Mouse (Mus musculus) midbrain, embryonic 16.5 days (tissue): ENCODE measurements around the gene Slc4a3. TPM values are rescaled to one million over a fixed set of nuclear protein-coding genes. Genes with fewer than 3 reads are reported as not detected.

Source experiments
- ATAC-seq: fragments of 200-750 bp; cut with Nextera tagmentation; 2 replicates; pipeline ENCODE4 v1.8.0; 2017; ENCODE audit warnings: moderate TSS enrichment
- H3K27ac ChIP-seq: fragments of 300-500 bp; sonication (generic); 2 replicates; pipeline ENCODE4 v1.5.1; 2014; ENCODE audit warnings: mild to moderate bottlenecking, low read length, mixed read lengths
- H3K27me3 ChIP-seq: fragments of 300-500 bp; sonication (generic); 2 replicates; pipeline ENCODE4 v1.6.1; 2014; ENCODE audit warnings: low read depth, low read length, mixed read lengths; ENCODE audit not compliant: control insufficient read depth, insufficient read depth
- H3K36me3 ChIP-seq: fragments of 300-500 bp; sonication (generic); 2 replicates; pipeline ENCODE4 v1.6.1; 2014; ENCODE audit warnings: mild to moderate bottlenecking, low read length, moderate library complexity, mixed read lengths; ENCODE audit not compliant: control insufficient read depth, insufficient read depth
- H3K4me1 ChIP-seq: fragments of 300-500 bp; sonication (generic); 2 replicates; pipeline ENCODE4 v1.6.1; 2014; ENCODE audit warnings: mild to moderate bottlenecking, low read length, mixed read lengths; ENCODE audit not compliant: control insufficient read depth, insufficient read depth
- H3K4me2 ChIP-seq: fragments of 300-500 bp; sonication (generic); 2 replicates; pipeline ENCODE4 v1.6.1; 2014; ENCODE audit warnings: mild to moderate bottlenecking, low read length, mixed read lengths
- H3K4me3 ChIP-seq: fragments of 300-500 bp; sonication (generic); 2 replicates; pipeline ENCODE4 v1.5.1; 2014; ENCODE audit warnings: low read depth, mild to moderate bottlenecking, low read length, moderate library complexity, mixed read lengths
- H3K9ac ChIP-seq: fragments of 300-500 bp; sonication (generic); 2 replicates; pipeline ENCODE4 v1.6.1; 2014; ENCODE audit warnings: low read depth, low read length, mixed read lengths
- H3K9me3 ChIP-seq: fragments of 300-500 bp; sonication (generic); replicated peaks from 2 replicates; pipeline ENCODE4 v1.6.1; 2014; ENCODE audit warnings: mild to moderate bottlenecking, low read length, mixed read lengths; ENCODE audit not compliant: control insufficient read depth, poor library complexity, severe bottlenecking
- WGBS: fragments of 180-500 bp; shearing (Covaris S2); extraction: QIAGEN DNeasy Blood & Tissue Kit; methylation state at CpG from one replicate; pipeline ENCODE4 v1.1.7; 2014; 5-methylcytosine and 5-hydroxymethylcytosine counted together
- polyA plus RNA-seq: library from polyadenylated mRNA; unstranded; fragments of >200 nt; fragmentation: Nextera tagmentation; extraction: Ambion mirVana; gene quantifications from 2 replicates; pipeline ENCODE4 v1.2.1, GENCODE M21; 2015

Slc4a3 gene
- polyA plus RNA-seq, 1 experiment from 2014 or later, result 83.0 TPM

- Histone ChIP-seq H3K4me3 (peak within 1 kb of the TSS; percentile 57), H3K27ac (peak within 1 kb of the TSS; percentile 86), H3K4me2 (peak within 1 kb of the TSS; percentile 83), H3K9ac (peak within 1 kb of the TSS; percentile 82), H3K36me3 (peaks cover 2% of the 10 kb centered on the region), H3K4me1 (peaks cover 22% of the 10 kb centered on the region), H3K27me3 (no peaks in the 10 kb centered on the region), H3K9me3 (no peaks in the 10 kb centered on the region)
- peak; percentile 61 for ATAC-seq
- under 1% methylated on average over 65 of the region's 65 CpGs for WGBS
Measured at GRCm38 (mm10) chr1:75505956-75506831, 39.9 kb upstream of the Slc4a3 start, which contains the start of gene Obsl1. Gene Obsl1 (minus strand): TSS chr1:75506452.

- Histone ChIP-seq H3K4me2 (peak within 1 kb of the TSS; percentile 83), H3K4me3 (peak within 1 kb of the TSS; percentile 57), H3K9me3 (no peaks in the 10 kb centered on the region), H3K27ac (peak within 1 kb of the TSS; percentile 86), H3K36me3 (no peaks in the 10 kb centered on the region), H3K9ac (peak within 1 kb of the TSS; percentile 82), H3K4me1 (peaks cover 22% of the 10 kb centered on the region), H3K27me3 (no peaks in the 10 kb centered on the region)
- WGBS, result 75% methylated on average over 10 of the region's 10 CpGs
- ATAC-seq, result no peak
Measured at GRCm38 (mm10) chr1:75507006-75507405, 39.1 kb upstream of the Slc4a3 start, which contains the start of gene Inha. Gene Inha (plus strand): TSS chr1:75507077.

- no peak overlapping the region for H3K27ac ChIP-seq
- WGBS, result 54% methylated on average over 20 of the region's 20 CpGs
- no peaks in the 10 kb centered on the region for H3K27me3 ChIP-seq
- no peak overlapping the region for H3K9ac ChIP-seq
- no peak overlapping the region for H3K4me2 ChIP-seq
- H3K36me3 ChIP-seq, result no peaks in the 10 kb centered on the region
- H3K4me1 ChIP-seq, result peaks cover 15% of the 10 kb centered on the region
- no peak overlapping the region for H3K4me3 ChIP-seq
- no peak for ATAC-seq
- H3K9me3 ChIP-seq, result no peaks in the 10 kb centered on the region
Measured at GRCm38 (mm10) chr1:75509586-75509985, 36.5 kb upstream of the Slc4a3 start.

DNA sequence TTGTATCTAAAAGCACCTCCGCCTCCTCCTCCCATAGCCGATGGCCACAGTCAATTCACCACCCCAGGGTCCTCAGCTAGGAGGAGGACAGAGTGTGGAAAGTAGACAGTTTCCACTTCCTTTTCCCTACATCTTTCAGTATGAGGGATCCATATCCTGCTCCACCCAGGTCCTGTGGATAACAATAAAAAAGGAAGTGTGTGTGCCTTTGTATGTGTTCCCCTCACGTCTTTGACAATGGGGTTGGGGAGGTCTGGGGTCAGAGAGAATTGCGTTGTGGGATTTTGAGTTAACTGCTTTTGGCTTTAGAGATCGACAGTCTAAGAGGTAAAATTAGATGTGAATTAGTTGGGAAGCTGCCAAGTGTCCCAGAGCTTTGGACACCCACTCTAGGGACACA is 35.9 kb upstream of the Slc4a3 start:
- no peak overlapping the region for H3K4me3 ChIP-seq
- peaks cover 11% of the 10 kb centered on the region for H3K4me1 ChIP-seq
- 80% methylated on average over 5 of the region's 5 CpGs for WGBS
- H3K4me2 ChIP-seq, result no peak overlapping the region
- H3K27me3 ChIP-seq, result no peaks in the 10 kb centered on the region
- no peak overlapping the region for H3K9ac ChIP-seq
- no peaks in the 10 kb centered on the region for H3K9me3 ChIP-seq
- no peaks in the 10 kb centered on the region for H3K36me3 ChIP-seq
- no peak for ATAC-seq
- no peak overlapping the region for H3K27ac ChIP-seq

DNA sequence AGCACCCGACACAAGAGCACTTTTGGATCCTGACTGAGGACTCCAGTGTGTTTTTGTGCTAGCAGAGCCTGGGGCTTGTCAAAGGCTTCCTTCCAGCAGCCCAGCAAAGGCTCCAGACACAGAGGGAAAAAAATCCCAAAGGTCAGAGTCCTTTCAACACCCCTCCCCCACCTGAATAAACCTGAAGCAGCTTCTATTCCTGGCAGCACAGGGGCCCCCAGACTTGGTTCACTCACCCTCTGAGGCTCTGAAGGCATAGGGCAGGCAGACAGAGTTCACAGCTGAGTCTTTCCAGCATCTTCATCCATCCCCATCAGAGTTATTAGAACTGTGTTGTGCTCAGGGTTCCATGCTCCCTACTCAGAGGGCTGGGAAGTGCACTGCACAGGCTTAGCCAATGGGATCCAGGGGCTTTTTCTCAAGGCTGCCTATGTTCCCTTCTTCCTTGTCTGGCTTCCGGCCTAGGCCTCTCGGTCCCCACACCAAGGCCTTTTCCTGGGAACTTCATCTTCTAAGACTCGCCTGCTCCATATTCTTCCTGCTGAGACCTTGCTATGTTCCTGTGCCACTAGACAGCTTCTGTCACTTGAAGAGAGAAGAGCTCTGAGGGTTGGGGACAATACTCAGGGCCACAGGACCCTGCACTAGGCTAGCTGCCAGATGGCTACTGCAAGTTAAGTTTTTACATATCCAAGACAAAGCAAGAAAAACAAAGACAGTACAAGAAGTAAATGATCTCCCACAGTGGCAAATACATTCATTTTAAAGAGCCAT is 34.4 kb upstream of the Slc4a3 start:
- no peak overlapping the region for H3K9ac ChIP-seq
- ATAC-seq, result no peak
- H3K27me3 ChIP-seq, result no peaks in the 10 kb centered on the region
- H3K4me1 ChIP-seq, result peaks cover 9% of the 10 kb centered on the region
- no peak overlapping the region for H3K27ac ChIP-seq
- H3K36me3 ChIP-seq, result no peaks in the 10 kb centered on the region
- no peak overlapping the region for H3K4me2 ChIP-seq
- no peak overlapping the region for H3K4me3 ChIP-seq
- H3K9me3 ChIP-seq, result no peaks in the 10 kb centered on the region
- WGBS, result 65% methylated on average over 4 of the region's 4 CpGs

GRCm38 (mm10) chr1:75512550-75512949 is 33.5 kb upstream of the Slc4a3 start:
- H3K9ac ChIP-seq, result no peak overlapping the region
- no peaks in the 10 kb centered on the region for H3K9me3 ChIP-seq
- no peaks in the 10 kb centered on the region for H3K27me3 ChIP-seq
- no peak overlapping the region for H3K4me3 ChIP-seq
- 89% methylated on average over 3 of the region's 3 CpGs for WGBS
- H3K36me3 ChIP-seq, result no peaks in the 10 kb centered on the region
- H3K4me1 ChIP-seq, result peaks cover 3% of the 10 kb centered on the region; the same call in 1 of the 2 replicates
- no peak overlapping the region for H3K4me2 ChIP-seq
- no peak overlapping the region for H3K27ac ChIP-seq
- no peak for ATAC-seq

DNA sequence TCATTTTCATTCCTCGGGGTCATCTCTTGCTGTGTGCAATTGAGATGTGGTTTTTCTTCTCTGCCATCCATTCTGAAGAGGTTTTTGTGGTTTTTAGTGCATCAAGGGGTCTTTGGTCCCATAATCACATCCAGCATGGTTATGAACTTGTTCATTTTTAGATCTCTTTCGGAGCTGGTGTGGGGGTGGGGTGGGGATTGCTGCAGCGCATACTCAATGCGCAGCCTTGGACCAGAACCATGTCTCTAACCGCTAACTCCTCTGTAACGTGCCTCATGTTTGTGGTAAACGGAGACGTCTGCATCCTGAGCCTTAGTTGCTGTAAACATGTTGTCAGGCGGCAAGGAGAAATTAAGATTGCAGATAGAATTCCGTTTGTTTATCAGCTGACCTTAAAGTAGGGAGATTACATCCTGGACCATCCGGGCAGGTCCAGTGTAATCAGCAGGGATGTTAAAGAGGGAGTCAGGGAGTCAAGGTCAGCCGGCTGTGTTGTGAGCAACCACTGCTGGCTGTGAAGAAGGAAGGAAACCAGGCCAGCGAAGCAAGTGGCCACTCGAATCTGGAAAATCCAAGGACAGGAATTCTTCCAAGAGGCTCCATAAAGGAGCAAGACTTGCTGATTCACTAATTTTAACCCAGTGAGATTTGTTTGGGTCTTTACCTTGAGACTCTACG is 29.2 kb upstream of the Slc4a3 start:
- no peaks in the 10 kb centered on the region; the same call in 1 of the 2 replicates for H3K4me1 ChIP-seq
- H3K9ac ChIP-seq, result no peak overlapping the region
- no peak overlapping the region for H3K4me2 ChIP-seq
- H3K36me3 ChIP-seq, result no peaks in the 10 kb centered on the region
- H3K9me3 ChIP-seq, result no peaks in the 10 kb centered on the region
- no peak for ATAC-seq
- WGBS, result 85% methylated on average over 15 of the region's 15 CpGs
- H3K27me3 ChIP-seq, result no peaks in the 10 kb centered on the region
- H3K27ac ChIP-seq, result no peak overlapping the region
- H3K4me3 ChIP-seq, result no peak overlapping the region

GRCm38 (mm10) chr1:75517984-75518383 is 28.1 kb upstream of the Slc4a3 start:
- Histone ChIP-seq H3K36me3 (no peaks in the 10 kb centered on the region), H3K4me1 (peaks cover 10% of the 10 kb centered on the region), H3K27ac (no peak overlapping the region), H3K4me2 (no peak overlapping the region), H3K4me3 (no peak overlapping the region), H3K9ac (no peak overlapping the region), H3K27me3 (no peaks in the 10 kb centered on the region), H3K9me3 (no peaks in the 10 kb centered on the region)
- WGBS, result 67% methylated on average over 3 of the region's 4 CpGs
- no peak for ATAC-seq
